15 mouse cellular contexts compared by ENCODE assay signal in genomic region chr15:101081035-101081548, GRCm38 (mm10). TPM values are rescaled to one million over a fixed set of nuclear protein-coding genes. Genes with fewer than 3 reads are reported as not detected.
DNase-seq lines count a peak whose midpoint lies in the region; ATAC-seq and TF ChIP-seq lines count a peak whose summit lies in the region.
"Had no signal": no experiment of that assay in that cellular context is flagged by ENCODE, and none has a peak within 500 bp of the region (broad histone marks: within the 10 kb centered on the region; RNA-seq: fewer than 3 reads in every experiment).

No protein-coding gene starts in this region.

- no peak for ATAC-seq in lung, postnatal 0 days
- no peak for ATAC-seq in frontal cortex, adult (ENCODE audit: low TSS enrichment)

- H3K4me2 ChIP-seq in lung, postnatal 0 days (replicated peaks; ENCODE audit: low read depth, low read length), result no peak overlapping the region
- H3K4me2 ChIP-seq: forebrain, embryonic 12.5 days; limb, embryonic 15.5 days had no signal

- TF ChIP-seq EP300 in lung, postnatal 0 days (IDR thresholded peaks at IDR 0.05), result peak; percentile 13; the same call in 1 of the 2 replicates

- no peak overlapping the region for H3K9ac ChIP-seq in lung, postnatal 0 days (replicated peaks; ENCODE audit: low read depth)
- H3K9ac ChIP-seq: forebrain, embryonic 12.5 days; limb, embryonic 15.5 days had no signal

- WGBS in lung, postnatal 0 days, result 56% methylated on average over 7 of the region's 7 CpGs

- peak; percentile 25 for DNase-seq in kidney, postnatal 14 days
- no peak for DNase-seq in kidney, adult 8-10 months
- DNase-seq in ES-CJ7 (ENCODE audit: low read depth, low spot score) (peak; percentile 49), ZHBTc4 (ENCODE audit: low read depth, low spot score) (peak; percentile 45)
- DNase-seq in lung, postnatal 0 days (ENCODE audit: low spot score), result no peak
- DNase-seq in embryo, embryonic 11 days, result no peak
- DNase-seq: cerebellum, adult 11-12 months; gastrocnemius, postnatal 25 days; right cerebral cortex, postnatal 4 days had no signal

- no peak for TF ChIP-seq CTCF in lung, postnatal 0 days (IDR thresholded peaks at IDR 0.05)

- H3K27me3 ChIP-seq in lung, postnatal 0 days (replicated peaks; ENCODE audit: insufficient read depth, low read length), result no peaks in the 10 kb centered on the region
- H3K27me3 ChIP-seq: limb, embryonic 15.5 days had no signal

- no peaks in the 10 kb centered on the region for H3K36me3 ChIP-seq in lung, postnatal 0 days (ENCODE audit: insufficient read depth, low read length)
- H3K36me3 ChIP-seq: forebrain, embryonic 12.5 days; limb, embryonic 15.5 days had no signal

- peak overlapping the region; percentile 88 for H3K27ac ChIP-seq in lung, postnatal 0 days (ENCODE audit: low read length)
- H3K27ac ChIP-seq: forebrain, embryonic 12.5 days had no signal

- no peak overlapping the region for H3K4me3 ChIP-seq in lung, postnatal 0 days (ENCODE audit: low read depth, low read length)
- H3K4me3 ChIP-seq: forebrain, embryonic 12.5 days; limb, embryonic 15.5 days had no signal

- H3K4me1 ChIP-seq in lung, postnatal 0 days (ENCODE audit: insufficient read depth, low read depth, low read length), result peaks cover 12% of the 10 kb centered on the region; the same call in 1 of the 2 replicates

- H3K9me3 ChIP-seq in lung, postnatal 0 days (ENCODE audit: low read length), result no peaks in the 10 kb centered on the region
- H3K9me3 ChIP-seq: forebrain, embryonic 12.5 days; limb, embryonic 15.5 days had no signal

RNA-seq across cellular contexts. Expression of gene Fignl2, which starts 2.7 kb away (rescaled TPM):
- polyA plus RNA-seq in lung, postnatal 0 days (2015; fragmentation: Nextera tagmentation; extraction: Ambion mirVana), result 0.48 and 0.60 TPM in 2 replicates

RNA-seq across cellular contexts. Expression of gene Gm47841, which starts 33.9 kb away (rescaled TPM):
- polyA plus RNA-seq in lung, postnatal 0 days (2015; fragmentation: Nextera tagmentation; extraction: Ambion mirVana), result not detected in 2 replicates
- polyA plus RNA-seq: forebrain, embryonic 12.5 days; heart, postnatal 0 days; kidney, embryonic 16.5 days; limb, embryonic 15.5 days; stomach, embryonic 16.5 days had no signal

RNA-seq across cellular contexts. Expression of gene Ankrd33, which starts 34.5 kb away (rescaled TPM):
- polyA plus RNA-seq in lung, postnatal 0 days (2015; fragmentation: Nextera tagmentation; extraction: Ambion mirVana), result 0.13 TPM in 1 of 2 replicates, not detected in the other
- polyA plus RNA-seq: forebrain, embryonic 12.5 days; heart, postnatal 0 days; kidney, embryonic 16.5 days; limb, embryonic 15.5 days; stomach, embryonic 16.5 days had no signal

RNA-seq across cellular contexts. Expression of gene Acvrl1, which starts 47.2 kb away (rescaled TPM):
- polyA plus RNA-seq in lung, postnatal 0 days (2015; fragmentation: Nextera tagmentation; extraction: Ambion mirVana), result 159 and 168 TPM in 2 replicates

Comparison
In these comparisons a context has a peak if more than half of its experiments do, and no peak if none do; other contexts are left out.
1. DNase-seq: peak in kidney, postnatal 14 days (single experiment), ES-CJ7 (single experiment) and ZHBTc4 (single experiment); none in kidney, adult 8-10 months (0 of 2), lung, postnatal 0 days (single experiment) and embryo, embryonic 11 days (single experiment).